Comparison of ENCODE assay signal across 13 mouse cellular contexts in the genomic region with DNA sequence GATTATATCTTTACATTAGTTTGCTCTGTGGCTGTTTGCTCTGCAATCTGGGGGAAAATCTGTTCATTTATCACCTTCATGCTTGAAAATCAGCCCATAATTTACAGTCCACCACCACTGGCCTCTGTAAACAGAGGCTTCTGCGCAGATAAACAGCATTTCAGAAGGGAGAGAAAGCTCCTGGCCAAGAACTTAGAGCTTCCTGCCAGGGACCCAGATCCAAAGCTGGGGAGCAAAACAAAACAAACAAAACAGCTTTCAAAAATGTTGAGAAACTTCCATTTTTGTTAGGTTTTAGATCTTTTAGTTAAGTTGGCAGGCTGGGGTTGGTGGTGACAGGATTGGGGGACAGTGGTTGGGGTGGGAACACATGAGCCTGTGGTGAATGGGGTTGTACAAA.
"Had no signal": no experiment of that assay in that cellular context is flagged by ENCODE, and none has a peak within 500 bp of the region (broad histone marks: within the 10 kb centered on the region; RNA-seq: fewer than 3 reads in every experiment).

No protein-coding gene starts in this region.

- H3K4me2 ChIP-seq: liver, embryonic 12.5 days; midbrain, embryonic 13.5 days; neural tube, embryonic 12.5 days; stomach, embryonic 15.5 days had no signal

- H3K9me3 ChIP-seq: limb, embryonic 10.5 days; liver, embryonic 12.5 days; midbrain, embryonic 13.5 days; neural tube, embryonic 12.5 days; stomach, embryonic 15.5 days had no signal

- H3K4me1 ChIP-seq: limb, embryonic 10.5 days; liver, embryonic 12.5 days; midbrain, embryonic 13.5 days; neural tube, embryonic 12.5 days; stomach, embryonic 15.5 days had no signal

- H3K27me3 ChIP-seq: liver, embryonic 12.5 days; midbrain, embryonic 13.5 days; neural tube, embryonic 12.5 days; stomach, embryonic 15.5 days had no signal

- H3K36me3 ChIP-seq: limb, embryonic 10.5 days; liver, embryonic 12.5 days; midbrain, embryonic 13.5 days; neural tube, embryonic 12.5 days; stomach, embryonic 15.5 days had no signal

- DNase-seq: kidney, adult 9 months; kidney, postnatal 25 days; spleen, adult 18-20 months; thymus, postnatal 36 days had no signal

- ATAC-seq: hindbrain, embryonic 16.5 days; inflammation-experienced regulatory T-cells, adult 6 months; intestine, postnatal 0 days; liver, embryonic 12.5 days; midbrain, embryonic 13.5 days had no signal

- H3K9ac ChIP-seq: liver, embryonic 12.5 days; midbrain, embryonic 13.5 days; neural tube, embryonic 12.5 days; stomach, embryonic 15.5 days had no signal

- H3K27ac ChIP-seq: left cerebral cortex, adult 2 months; limb, embryonic 10.5 days; liver, embryonic 12.5 days; midbrain, embryonic 13.5 days; neural tube, embryonic 12.5 days; stomach, embryonic 15.5 days had no signal

- H3K4me3 ChIP-seq: left cerebral cortex, adult 2 months; limb, embryonic 10.5 days; liver, embryonic 12.5 days; midbrain, embryonic 13.5 days; neural tube, embryonic 12.5 days; stomach, embryonic 15.5 days had no signal
